Mouse (Mus musculus) gastrocnemius, adult 2 months (tissue): ENCODE measurements at regions not wholly inside any gene's neighbourhood (a gene's known extent, or its start where the extent isn't known, plus 50 kb on each side); places are given as distances from the start of the nearest gene placed in this dataset.
"Not testable (repeated sequence)": the region's sequence is repeated elsewhere in the genome, so short reads cannot be mapped to it uniquely, and the experiment has no call there.

ENCODE experiments used
- DNase-seq: peaks from one replicate; pipeline ENCODE4 v3.0.0; 2022
- H3K27ac ChIP-seq: fragments of 200-600 bp; 2 replicates; pipeline ENCODE4 v1.8.1; 2022; ENCODE audit warnings: mild to moderate bottlenecking
- H3K4me3 ChIP-seq: fragments of 200-600 bp; 2 replicates; pipeline ENCODE4 v1.8.1; 2022; ENCODE audit warnings: mild to moderate bottlenecking, moderate library complexity
- CTCF ChIP-seq: fragments of 200-600 bp; IDR thresholded peaks from 2 replicates; pipeline ENCODE4 v1.8.1; 2022; ENCODE audit warnings: antibody characterized with exemption, mild to moderate bottlenecking, moderate library complexity
- intact Hi-C: fragments of 180-260 bp; cut with DNase I; formaldehyde crosslinking; loops from one replicate; pipeline ENCODE4 v1.15.1; 2025

GRCm38 (mm10) chr4:22836124-22836445 is 347.9 kb upstream of the Pou3f2 start:
- TF ChIP-seq CTCF, result no peak
- no peak overlapping the region for H3K4me3 ChIP-seq
- H3K27ac ChIP-seq, result no peak overlapping the region
- intact Hi-C loops, result no loop called here
- no peak for DNase-seq

GRCm38 (mm10) chr4:22835381-22836123 is 347.4 kb upstream of the Pou3f2 start:
- TF ChIP-seq CTCF, result no peak
- intact Hi-C loops, result no loop called here
- no peak overlapping the region for H3K27ac ChIP-seq
- no peak overlapping the region for H3K4me3 ChIP-seq
- DNase-seq, result no peak

DNA sequence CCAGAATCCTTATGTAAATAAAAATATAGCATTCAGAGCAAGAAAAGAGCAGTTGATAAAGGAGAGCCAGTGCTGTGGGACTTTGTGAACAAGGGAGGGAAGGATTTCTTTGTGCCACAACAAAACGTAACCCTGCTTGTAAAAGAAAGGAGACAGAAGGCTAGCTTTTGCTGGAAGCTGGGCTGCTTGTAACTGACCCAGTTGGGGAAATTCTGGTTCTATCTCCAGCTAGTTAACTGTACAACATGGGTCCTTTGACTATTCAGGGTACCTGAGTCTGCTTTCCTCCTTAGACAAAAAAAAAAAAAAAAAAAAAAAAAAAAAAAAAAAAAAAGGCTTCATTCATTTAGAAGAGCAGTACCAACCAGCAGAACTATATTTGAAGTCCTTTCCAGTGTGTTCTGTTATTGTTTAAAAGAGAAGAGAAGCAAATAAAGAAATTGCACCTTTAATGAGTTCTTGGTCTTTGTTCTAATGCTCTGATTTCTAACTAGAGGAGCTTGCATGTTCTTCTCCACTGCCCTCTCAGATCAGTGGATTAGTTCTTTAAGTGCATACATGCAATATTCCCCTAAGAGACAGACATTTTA is 345.8 kb upstream of the Pou3f2 start:
- no peak for TF ChIP-seq CTCF
- H3K4me3 ChIP-seq, result no peak overlapping the region
- H3K27ac ChIP-seq, result no peak overlapping the region
- intact Hi-C loops, result no loop called here
- no peak for DNase-seq

- DNase-seq, result no peak
- TF ChIP-seq CTCF, result no peak
- no peak overlapping the region for H3K4me3 ChIP-seq
- no peak overlapping the region for H3K27ac ChIP-seq
- intact Hi-C loops, result no loop called here
These were observed 315.5 kb upstream of the Pou3f2 start for GRCm38 (mm10) chr4:22803665-22804064.

GRCm38 (mm10) chr4:22792826-22793225 is 304.7 kb upstream of the Pou3f2 start:
- intact Hi-C loops, result no loop called here
- TF ChIP-seq CTCF, result no peak
- H3K27ac ChIP-seq, result no peak overlapping the region
- DNase-seq, result no peak
- no peak overlapping the region for H3K4me3 ChIP-seq

DNA sequence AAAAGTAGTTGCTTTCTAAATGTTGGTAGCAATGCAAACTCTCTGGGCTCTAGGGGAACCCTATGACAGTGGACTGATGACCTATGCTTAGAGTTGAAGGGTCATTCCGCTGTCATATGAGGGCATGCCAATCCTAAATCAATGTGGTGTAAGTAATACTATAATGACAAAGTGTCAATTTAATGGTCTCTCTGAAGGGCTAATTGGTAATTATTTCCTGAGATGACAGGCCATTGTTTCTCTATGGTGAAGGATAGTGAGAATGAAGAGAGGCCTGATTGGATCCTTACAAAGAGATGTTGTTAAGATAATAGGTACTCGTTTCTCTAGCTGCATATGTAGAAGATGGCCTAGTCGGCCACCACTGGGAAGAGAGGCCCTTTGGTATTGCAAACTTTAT is 299.7 kb upstream of the Pou3f2 start:
- Histone ChIP-seq H3K4me3 (no peak overlapping the region), H3K27ac (no peak overlapping the region)
- no peak for DNase-seq
- intact Hi-C loops, result no loop called here
- TF ChIP-seq CTCF, result no peak

DNA sequence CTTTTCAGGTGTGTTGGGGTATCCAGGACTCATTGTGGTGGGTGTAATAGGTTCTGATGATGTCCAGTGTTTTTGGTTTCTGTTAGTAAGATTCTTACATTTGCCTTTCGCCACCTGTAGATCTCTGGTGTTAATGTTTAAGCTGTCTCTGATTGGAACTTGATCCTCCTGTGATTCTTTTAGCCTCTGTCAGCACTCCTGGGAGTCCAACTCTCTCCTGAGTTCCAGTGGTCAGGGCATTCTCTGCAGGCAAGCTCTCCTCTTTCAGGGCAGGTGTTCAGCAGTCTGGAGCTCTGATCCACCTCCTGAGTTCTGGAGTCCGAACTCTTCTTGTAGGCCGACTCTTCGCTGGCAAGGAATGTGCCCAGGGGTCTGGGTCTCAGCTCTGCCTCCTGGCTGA is 274.9 kb upstream of the Pou3f2 start:
- DNase-seq, intact Hi-C loops, H3K27ac ChIP-seq, H3K4me3 ChIP-seq: not testable (repeated sequence)
